Mouse (Mus musculus): ENCODE measurements around the gene Hist1h2bn.
A peak's percentile ranks its signal among the peaks of the same experiment; 100 is the strongest.

DNA sequence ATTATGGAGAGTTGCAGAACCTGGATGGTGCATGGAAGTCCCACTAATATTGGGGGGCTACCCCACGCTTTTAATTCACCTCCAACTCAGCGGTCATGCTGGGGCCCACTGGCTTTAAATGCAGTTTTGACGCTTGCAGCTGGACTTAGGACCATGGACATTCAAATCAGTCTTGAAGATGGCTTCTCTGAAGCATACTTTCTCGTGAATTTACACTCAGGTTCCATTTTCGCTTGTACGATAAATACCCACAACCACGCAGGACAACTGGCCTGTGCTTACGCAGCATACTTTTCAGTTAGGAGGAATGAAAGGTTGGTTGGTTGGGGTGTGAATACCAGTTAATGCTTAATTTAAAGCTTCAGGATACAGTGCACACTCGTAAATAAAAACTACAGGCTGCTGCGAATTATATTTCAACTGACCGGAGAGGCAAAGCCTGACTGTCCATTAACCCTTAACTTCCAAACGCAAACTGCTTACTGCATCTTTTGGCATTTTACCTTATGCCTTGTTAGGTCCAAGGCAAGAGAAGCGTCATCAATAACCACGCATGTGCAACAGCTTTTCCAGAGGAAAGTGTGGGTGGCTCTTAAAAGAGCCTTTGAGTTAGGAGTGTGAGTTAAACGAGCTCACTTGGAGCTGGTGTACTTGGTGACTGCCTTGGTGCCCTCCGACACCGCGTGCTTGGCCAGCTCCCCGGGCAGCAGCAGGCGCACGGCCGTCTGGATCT is 38.6 kb upstream of the Hist1h2bn start:
- TF ChIP-seq POLR2A (IDR thresholded peaks at IDR 0.05; ENCODE audit: control insufficient read depth in 1 of 2, insufficient read depth in 1 of 2, low read depth in 1 of 2, low read length in 2 of 2, poor library complexity in 1 of 2) (peak; percentile 90 to 96; a peak in 3 of 4 replicates), TAL1 (IDR thresholded peaks at IDR 0.05; ENCODE audit: low read length) (no peak)

Data from MEL (cell line).